Mouse (Mus musculus): ENCODE measurements around the gene Lig1. TPM values are rescaled to one million over a fixed set of nuclear protein-coding genes. Genes with fewer than 3 reads are reported as not detected.

The Lig1 gene
- total RNA-seq, 2 experiments from 2014 or later: 53.5 to 82.6 TPM

- no peak for ATAC-seq (ENCODE audit: poor library complexity, severe bottlenecking)
Measured at GRCm38 (mm10) chr7:13309407-13309806, 32.3 kb downstream of the Lig1 start.

- no peak for ATAC-seq (ENCODE audit: poor library complexity, severe bottlenecking)
Measured at GRCm38 (mm10) chr7:13310493-13311199, 33.6 kb downstream of the Lig1 start.

GRCm38 (mm10) chr7:13311401-13311800, 34.3 kb downstream of the Lig1 start:
- no peak for ATAC-seq (ENCODE audit: poor library complexity, severe bottlenecking)

GRCm38 (mm10) chr7:13314095-13314597, 37.1 kb downstream of the Lig1 start:
- no peak for ATAC-seq (ENCODE audit: poor library complexity, severe bottlenecking)

- no peak for ATAC-seq (ENCODE audit: poor library complexity, severe bottlenecking)
Measured at GRCm38 (mm10) chr7:13321424-13321823, 44.3 kb downstream of the Lig1 start.

- ATAC-seq (ENCODE audit: poor library complexity, severe bottlenecking): no peak
Measured at GRCm38 (mm10) chr7:13324316-13324715, 47.2 kb downstream of the Lig1 start, which contains the start of gene Pla2g4c. Gene Pla2g4c, plus strand, starts transcription at chr7:13324655.

GRCm38 (mm10) chr7:13330575-13330974, 53.5 kb downstream of the Lig1 start:
- no peak for ATAC-seq (ENCODE audit: poor library complexity, severe bottlenecking)

GRCm38 (mm10) chr7:13355943-13356342, 78.9 kb downstream of the Lig1 start:
- no peak for ATAC-seq (ENCODE audit: poor library complexity, severe bottlenecking)

Other genes with a start within 250 kb of the Lig1 start
- gene Chmp2a, start 242.5 kb upstream of the Lig1 start, total RNA-seq (2015): 239 and 269 TPM in 2 replicates
- gene Chmp2a, start 242.5 kb upstream of the Lig1 start, total RNA-seq (2017): 272 and 348 TPM in 2 replicates
- 92.1 and 97.9 TPM in 2 replicates for gene Ube2m, start 239.0 kb upstream of the Lig1 start, total RNA-seq (2015)
- gene Ube2m, start 239.0 kb upstream of the Lig1 start, total RNA-seq (2017): 86.1 and 101 TPM in 2 replicates
- 0.16 and 0.52 TPM in 2 replicates for gene Mzf1, start 222.5 kb upstream of the Lig1 start, total RNA-seq (2015)
- 0.29 and 0.45 TPM in 2 replicates for gene Mzf1, start 222.5 kb upstream of the Lig1 start, total RNA-seq (2017)
- gene Vmn1r85, start 182.1 kb upstream of the Lig1 start, total RNA-seq (2015): not detected in 2 replicates
- not detected in 2 replicates for gene Vmn1r85, start 182.1 kb upstream of the Lig1 start, total RNA-seq (2017)
- gene Vmn1r86, start 157.4 kb upstream of the Lig1 start, total RNA-seq (2015): not detected in 2 replicates
- not detected in 2 replicates for gene Vmn1r86, start 157.4 kb upstream of the Lig1 start, total RNA-seq (2017)
- not detected in 2 replicates for gene Vmn1r87, start 137.1 kb upstream of the Lig1 start, total RNA-seq (2015)
- not detected in 2 replicates for gene Vmn1r87, start 137.1 kb upstream of the Lig1 start, total RNA-seq (2017)
- not detected in 2 replicates for gene Vmn1r88, start 117.7 kb upstream of the Lig1 start, total RNA-seq (2015)
- not detected in 2 replicates for gene Vmn1r88, start 117.7 kb upstream of the Lig1 start, total RNA-seq (2017)
- gene Vmn1r89, start 64.3 kb upstream of the Lig1 start, total RNA-seq (2015): not detected in 2 replicates
- not detected in 2 replicates for gene Vmn1r89, start 64.3 kb upstream of the Lig1 start, total RNA-seq (2017)
- gene Zswim9, start 1.4 kb downstream of the Lig1 start, total RNA-seq (2015): 2.1 and 7.9 TPM in 2 replicates
- gene Zswim9, start 1.4 kb downstream of the Lig1 start, total RNA-seq (2017): 2.2 and 3.7 TPM in 2 replicates
- gene Pla2g4c, start 47.4 kb downstream of the Lig1 start, total RNA-seq (2015): 0.34 and 0.62 TPM in 2 replicates
- 0.26 and 1.2 TPM in 2 replicates for gene Pla2g4c, start 47.4 kb downstream of the Lig1 start, total RNA-seq (2017)
- not detected in 2 replicates for gene Cabp5, start 120.8 kb downstream of the Lig1 start, total RNA-seq (2015)
- not detected in 2 replicates for gene Cabp5, start 120.8 kb downstream of the Lig1 start, total RNA-seq (2017)
- gene Bsph1, start 173.6 kb downstream of the Lig1 start, total RNA-seq (2015): not detected in 2 replicates
- not detected in 2 replicates for gene Bsph1, start 173.6 kb downstream of the Lig1 start, total RNA-seq (2017)

Measured in megakaryocyte, adult 5-6 weeks (primary cell).